Mouse (Mus musculus) liver, embryonic 14 days (tissue): ENCODE results near the gene Sptbn4. TPM values are rescaled to one million over a fixed set of nuclear protein-coding genes. Genes with fewer than 3 reads are reported as not detected.

Experiments
- polyA plus RNA-seq: library from polyadenylated mRNA; depleted of rRNA; stranded (reverse); fragments of >200 nt; gene quantifications from 2 replicates; pipeline ENCODE4 v1.2.3, GENCODE M21; 2012; rRNA removed

Gene Sptbn4
- polyA plus RNA-seq, result 0.06 and 0.07 TPM in 2 replicates

GRCm38 (mm10) chr7:27447419-27448286 lies at the start of gene Sptbn4, which contains the start of gene Blvrb:
TSS of gene Sptbn4 (minus strand) at chr7:27447686.
TSS of gene Blvrb (plus strand) at chr7:27447978.

GRCm38 (mm10) chr7:27486770-27487697 lies 39.5 kb upstream of the Sptbn4 start, which contains the start of gene Sertad1:
TSS of gene Sertad1 (plus strand) at chr7:27486910.

DNA sequence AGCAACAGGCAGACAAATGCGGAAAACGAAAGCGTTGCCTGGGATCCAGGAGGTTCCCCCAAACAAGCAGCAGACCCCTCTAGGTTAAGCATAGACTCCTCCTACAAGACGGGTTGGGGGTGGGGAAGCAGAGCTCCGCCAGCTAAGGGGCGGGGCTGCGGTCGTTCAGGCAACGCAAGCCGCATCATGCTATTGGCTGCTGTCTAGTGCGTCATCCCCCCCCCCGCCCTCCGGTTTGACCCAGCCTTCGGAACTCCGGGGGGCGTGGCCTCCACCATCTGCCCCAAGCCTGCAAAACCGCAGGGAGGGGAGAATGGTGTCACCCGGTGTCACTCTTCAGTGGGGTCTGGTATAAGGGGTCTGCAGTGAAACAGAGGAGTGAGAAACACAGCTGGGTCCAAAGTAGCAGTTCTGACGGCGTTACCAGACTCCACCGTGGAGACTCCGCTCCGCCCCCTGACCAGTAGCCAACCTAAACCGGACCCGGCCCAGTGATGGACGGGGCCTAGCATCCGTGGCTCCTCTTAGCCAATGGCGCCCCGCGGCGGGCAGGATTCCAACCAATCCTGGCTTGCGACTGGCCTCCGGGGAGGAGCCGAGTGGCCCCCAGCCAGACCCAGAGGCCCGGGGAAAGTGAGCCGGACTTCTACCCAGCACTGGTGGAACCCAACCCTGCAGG lies 25.8 kb upstream of the Sptbn4 start, which contains the start of gene Sertad3:
TSS of gene Sertad3 (plus strand) at position 613 of the 679 bp plus-strand sequence.

GRCm38 (mm10) chr7:27356861-27357594 lies 90.5 kb downstream of the Sptbn4 start, which contains the start of gene Gm20479:
TSS of gene Gm20479 (minus strand) at chr7:27357419.

GRCm38 (mm10) chr7:27355745-27356240 lies 91.7 kb downstream of the Sptbn4 start, which contains the start of gene Shkbp1:
TSS of gene Shkbp1 (minus strand) at chr7:27356019.

DNA sequence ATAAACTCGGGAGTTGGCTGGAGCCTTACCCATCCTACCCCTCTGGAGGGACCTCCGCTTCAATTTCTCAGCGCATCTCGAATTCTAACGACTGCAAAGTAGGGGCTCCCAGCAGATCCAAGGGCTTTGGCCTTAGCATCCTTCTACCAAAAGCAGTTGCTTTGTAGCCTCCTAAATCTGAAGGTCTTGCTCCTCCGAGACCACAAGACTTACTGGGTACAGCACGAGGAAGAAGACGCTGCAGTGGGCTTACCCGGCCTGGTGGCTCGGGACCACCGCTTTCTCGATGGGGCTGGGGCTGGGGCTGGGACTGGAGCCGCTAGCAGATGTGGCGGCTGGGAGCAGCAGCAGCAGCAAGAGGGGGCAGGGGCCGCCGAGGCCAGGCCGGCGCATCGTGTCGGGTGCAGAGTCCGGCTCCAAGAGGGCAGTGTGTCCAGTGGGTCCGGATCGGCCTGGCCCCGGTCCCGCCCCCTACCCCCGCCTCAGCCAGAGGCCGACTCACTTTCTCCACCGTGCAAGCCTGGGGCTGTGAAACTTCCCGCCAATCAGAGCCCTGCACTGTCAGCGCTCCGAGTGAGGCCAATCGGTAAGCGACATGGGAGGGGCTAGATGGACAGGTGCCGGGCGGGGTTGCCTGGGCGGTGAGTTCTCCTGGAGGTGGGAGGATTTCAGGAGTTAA lies 110.2 kb downstream of the Sptbn4 start, which contains the start of gene Ltbp4:
TSS of gene Ltbp4 (minus strand) at position 518 of the 679 bp plus-strand sequence.

Other genes starting within 250 kb of the Sptbn4 start
- gene Itpkc, start 219.0 kb downstream of the Sptbn4 start, polyA plus RNA-seq, result 1.8 and 2.1 TPM in 2 replicates
- gene Coq8b, start 214.7 kb downstream of the Sptbn4 start, polyA plus RNA-seq, result 8.3 and 9.1 TPM in 2 replicates
- gene Numbl, start 189.3 kb downstream of the Sptbn4 start, polyA plus RNA-seq, result 1.4 and 2.1 TPM in 2 replicates
- 4.1 and 4.5 TPM in 2 replicates for gene Ltbp4, start 110.0 kb downstream of the Sptbn4 start, polyA plus RNA-seq
- 16.5 and 19.7 TPM in 2 replicates for gene Shkbp1, start 91.7 kb downstream of the Sptbn4 start, polyA plus RNA-seq
- gene Gm20479, start 90.3 kb downstream of the Sptbn4 start, polyA plus RNA-seq, result 0.16 TPM in 1 of 2 replicates, not detected in the other
- 646 and 662 TPM in 2 replicates for gene Blvrb, start 292 bp upstream of the Sptbn4 start, polyA plus RNA-seq
- 21.9 and 25.8 TPM in 2 replicates for gene Sertad3, start 26.1 kb upstream of the Sptbn4 start, polyA plus RNA-seq
- gene Sertad1, start 39.2 kb upstream of the Sptbn4 start, polyA plus RNA-seq, result 8.9 and 10.4 TPM in 2 replicates
- gene Prx, start 51.6 kb upstream of the Sptbn4 start, polyA plus RNA-seq, result 0.66 and 0.74 TPM in 2 replicates
- gene Hipk4, start 75.6 kb upstream of the Sptbn4 start, polyA plus RNA-seq, result 0.43 and 0.51 TPM in 2 replicates
- 40.9 and 46.4 TPM in 2 replicates for gene Pld3, start 105.5 kb upstream of the Sptbn4 start, polyA plus RNA-seq
- gene 2310022A10Rik, start 105.5 kb upstream of the Sptbn4 start, polyA plus RNA-seq, result 11.7 and 13.6 TPM in 2 replicates
- 20.9 and 24.0 TPM in 2 replicates for gene Akt2, start 143.9 kb upstream of the Sptbn4 start, polyA plus RNA-seq
- gene Ttc9b, start 206.2 kb upstream of the Sptbn4 start, polyA plus RNA-seq, result 0.01 TPM in 1 of 2 replicates, not detected in the other
- gene Map3k10, start 226.9 kb upstream of the Sptbn4 start, polyA plus RNA-seq, result 3.2 TPM in 2 replicates
- 0.18 and 0.48 TPM in 2 replicates for gene Zfp607b, start 241.7 kb upstream of the Sptbn4 start, polyA plus RNA-seq